In genomic region chr6:120472455-120473140, GRCm38 (mm10) we compare ENCODE assay signal across 12 mouse cellular contexts. TPM values are rescaled to one million over a fixed set of nuclear protein-coding genes. Genes with fewer than 3 reads are reported as not detected.
DNase-seq lines count a peak whose midpoint lies in the region; ATAC-seq and TF ChIP-seq lines count a peak whose summit lies in the region.
"Had no signal": no experiment of that assay in that cellular context is flagged by ENCODE, and none has a peak within 500 bp of the region (broad histone marks: within the 10 kb centered on the region; RNA-seq: fewer than 3 reads in every experiment).

No protein-coding gene starts in this region.

- H3K27me3 ChIP-seq in heart, embryonic 15.5 days = no peaks in the 10 kb centered on the region
- no peaks in the 10 kb centered on the region for H3K27me3 ChIP-seq in forebrain, embryonic 14.5 days (replicated peaks; ENCODE audit: control insufficient read depth, insufficient read depth, low read length)
- no peaks in the 10 kb centered on the region for H3K27me3 ChIP-seq in midbrain, embryonic 13.5 days
- H3K27me3 ChIP-seq: liver, embryonic 13.5 days had no signal

- no peak overlapping the region for H3K9ac ChIP-seq in heart, embryonic 15.5 days
- H3K9ac ChIP-seq in forebrain, embryonic 14.5 days (ENCODE audit: low read length) = peak overlapping the region; percentile 2; the same call in 1 of the 2 replicates
- no peak overlapping the region for H3K9ac ChIP-seq in midbrain, embryonic 13.5 days (replicated peaks)
- H3K9ac ChIP-seq: liver, embryonic 13.5 days had no signal

- WGBS in heart, embryonic 15.5 days = 39% methylated on average over 8 of the region's 8 CpGs
- 37% methylated on average over 8 of the region's 8 CpGs for WGBS in bone marrow, adult 2 months
- WGBS in forebrain, embryonic 14.5 days = 17% methylated on average over 8 of the region's 8 CpGs
- 11% methylated on average over 8 of the region's 8 CpGs for WGBS in midbrain, embryonic 13.5 days

- no peaks in the 10 kb centered on the region for H3K9me3 ChIP-seq in heart, embryonic 15.5 days (replicated peaks)
- H3K9me3 ChIP-seq in forebrain, embryonic 14.5 days (replicated peaks; ENCODE audit: control insufficient read depth, low read length) = no peaks in the 10 kb centered on the region
- no peaks in the 10 kb centered on the region for H3K9me3 ChIP-seq in midbrain, embryonic 13.5 days
- H3K9me3 ChIP-seq: liver, embryonic 13.5 days had no signal

- TF ChIP-seq CTCF in bone marrow, adult 2 months (IDR thresholded peaks at IDR 0.05; ENCODE audit: control insufficient read depth, insufficient read depth, low read length) = no peak

- no peak overlapping the region for H3K4me3 ChIP-seq in heart, embryonic 15.5 days
- H3K4me3 ChIP-seq in bone marrow, adult 2 months (replicated peaks; ENCODE audit: control insufficient read depth, low read depth, low read length) = no peak overlapping the region
- H3K4me3 ChIP-seq in forebrain, embryonic 14.5 days (ENCODE audit: low read depth, low read length) = no peak overlapping the region
- no peak overlapping the region for H3K4me3 ChIP-seq in midbrain, embryonic 13.5 days (replicated peaks)
- H3K4me3 ChIP-seq: liver, embryonic 13.5 days; myocyte had no signal

- no peak for DNase-seq in heart, adult 11 months
- DNase-seq in forebrain, embryonic 14.5 days (ENCODE audit: low spot score) = peak; percentile 60
- no peak for DNase-seq in gastrocnemius, postnatal 36 days
- DNase-seq in thymus, adult 18-20 months = no peak
- DNase-seq: cerebellum, adult 11-12 months; heart, postnatal 4 days; liver, embryonic 13.5 days had no signal

- no peak for ATAC-seq in heart, embryonic 15.5 days (replicated peaks; ENCODE audit: insufficient number of reproducible peaks, insufficient read depth, low FRiP score, low read depth)
- peak; percentile 78 for ATAC-seq in forebrain, embryonic 14.5 days
- ATAC-seq in midbrain, embryonic 13.5 days = peak; percentile 66
- no peak for ATAC-seq in CD4-positive, CD25-positive, alpha-beta regulatory T cell, adult 4 months

- intact Hi-C loops in gastrocnemius, postnatal 36 days (cut with DNase I) = no loop called here

- H3K36me3 ChIP-seq in heart, embryonic 15.5 days = 0 out of 2 replicates have a peak, but pooled peaks cover 3% of the 10 kb centered on the region
- no peaks in the 10 kb centered on the region for H3K36me3 ChIP-seq in forebrain, embryonic 14.5 days (ENCODE audit: control insufficient read depth, insufficient read depth, low read length)
- H3K36me3 ChIP-seq in midbrain, embryonic 13.5 days = no peaks in the 10 kb centered on the region

- peak overlapping the region; percentile 29 for H3K4me2 ChIP-seq in heart, embryonic 15.5 days
- no peak overlapping the region; the same call in 1 of the 2 replicates for H3K4me2 ChIP-seq in forebrain, embryonic 14.5 days (ENCODE audit: low read length)
- peak overlapping the region; percentile 9; the same call in 1 of the 2 replicates for H3K4me2 ChIP-seq in midbrain, embryonic 13.5 days (replicated peaks)
- H3K4me2 ChIP-seq: liver, embryonic 13.5 days had no signal

- TF ChIP-seq POLR2A in bone marrow, adult 2 months (IDR thresholded peaks at IDR 0.05; ENCODE audit: borderline replicate concordance, control insufficient read depth, low read depth, low read length) = no peak

- peak overlapping the region; percentile 83 for H3K27ac ChIP-seq in heart, embryonic 15.5 days
- H3K27ac ChIP-seq in bone marrow, adult 2 months (ENCODE audit: control insufficient read depth, insufficient read depth, low read depth, low read length, poor library complexity) = peak overlapping the region; percentile 77
- peak overlapping the region; percentile 76 for H3K27ac ChIP-seq in forebrain, embryonic 14.5 days (ENCODE audit: low read depth, low read length)
- H3K27ac ChIP-seq in midbrain, embryonic 13.5 days = peak overlapping the region; percentile 76

- H3K4me1 ChIP-seq in heart, embryonic 15.5 days (replicated peaks) = peaks cover 40% of the 10 kb centered on the region
- H3K4me1 ChIP-seq in bone marrow, adult 2 months (ENCODE audit: control insufficient read depth, insufficient read depth, low read length) = peaks cover 17% of the 10 kb centered on the region; the same call in 1 of the 2 replicates
- H3K4me1 ChIP-seq in forebrain, embryonic 14.5 days (ENCODE audit: control insufficient read depth, insufficient read depth, low read length) = peaks cover 25% of the 10 kb centered on the region
- H3K4me1 ChIP-seq in midbrain, embryonic 13.5 days (replicated peaks) = peaks cover 30% of the 10 kb centered on the region

RNA-seq across cellular contexts. Expression of gene Il17ra, which starts 9.6 kb away (rescaled TPM):
- 3.4 and 8.1 TPM in 2 replicates for polyA plus RNA-seq in heart, embryonic 15.5 days (2015; fragmentation: Nextera tagmentation; extraction: Ambion mirVana)
- 31.9 and 57.8 TPM in 2 replicates for polyA plus RNA-seq in bone marrow, adult 2 months (2011; ENCODE audit: insufficient read depth, insufficient read length, low replicate concordance, missing spikeins)
- polyA plus RNA-seq in forebrain, embryonic 14.5 days (2014; fragmentation: Nextera tagmentation; extraction: Ambion mirVana) = 1.1 and 3.5 TPM in 2 replicates
- polyA plus RNA-seq in midbrain, embryonic 13.5 days (2015; fragmentation: Nextera tagmentation; extraction: Ambion mirVana) = 2.9 and 4.4 TPM in 2 replicates
- 1 to 10 TPM; 1.7 TPM for total RNA-seq in gastrocnemius, postnatal 36 days (2021)
- polyA plus RNA-seq in CD4-positive, CD25-positive, alpha-beta regulatory T cell, adult 4 months (2017; shearing (Covaris generic)) = 10 to 100 TPM; 18.8 to 20.3 TPM

RNA-seq across cellular contexts. Expression of gene Tmem121b, which starts 21.0 kb away (rescaled TPM):
- 0.15 TPM in 1 of 2 replicates, not detected in the other for polyA plus RNA-seq in heart, embryonic 15.5 days (2015; fragmentation: Nextera tagmentation; extraction: Ambion mirVana)
- polyA plus RNA-seq in bone marrow, adult 2 months (2011; ENCODE audit: insufficient read depth, insufficient read length, low replicate concordance, missing spikeins) = not detected in 2 replicates
- 3.0 and 3.5 TPM in 2 replicates for polyA plus RNA-seq in forebrain, embryonic 14.5 days (2014; fragmentation: Nextera tagmentation; extraction: Ambion mirVana)
- 2.6 and 3.0 TPM in 2 replicates for polyA plus RNA-seq in midbrain, embryonic 13.5 days (2015; fragmentation: Nextera tagmentation; extraction: Ambion mirVana)
- total RNA-seq in gastrocnemius, postnatal 36 days (2021) = not detected
- under 1 TPM; 0.61 to 0.63 TPM for polyA plus RNA-seq in CD4-positive, CD25-positive, alpha-beta regulatory T cell, adult 4 months (2017; shearing (Covaris generic))
- polyA plus RNA-seq: liver, embryonic 13.5 days had no signal

RNA-seq across cellular contexts. Expression of gene Hdhd5, which starts 58.5 kb away (rescaled TPM):
- polyA plus RNA-seq in heart, embryonic 15.5 days (2015; fragmentation: Nextera tagmentation; extraction: Ambion mirVana) = 12.4 and 15.6 TPM in 2 replicates
- 17.1 and 25.3 TPM in 2 replicates for polyA plus RNA-seq in bone marrow, adult 2 months (2011; ENCODE audit: insufficient read depth, insufficient read length, low replicate concordance, missing spikeins)
- polyA plus RNA-seq in forebrain, embryonic 14.5 days (2014; fragmentation: Nextera tagmentation; extraction: Ambion mirVana) = 9.0 and 10.4 TPM in 2 replicates
- polyA plus RNA-seq in midbrain, embryonic 13.5 days (2015; fragmentation: Nextera tagmentation; extraction: Ambion mirVana) = 14.5 and 15.3 TPM in 2 replicates
- 10 to 100 TPM; 23.5 to 27.8 TPM for total RNA-seq in gastrocnemius, postnatal 36 days (2021)
- 10 to 100 TPM; 43.4 to 59.7 TPM for polyA plus RNA-seq in CD4-positive, CD25-positive, alpha-beta regulatory T cell, adult 4 months (2017; shearing (Covaris generic))

Comparison
In these comparisons a context has a peak if more than half of its experiments do, and no peak if none do; other contexts are left out.
1. ATAC-seq: peak in forebrain, embryonic 14.5 days (single experiment) and midbrain, embryonic 13.5 days (single experiment); none in heart, embryonic 15.5 days (single experiment) and CD4-positive, CD25-positive, alpha-beta regulatory T cell, adult 4 months (single experiment).
2. Peak in every context shown above with its lines, with median percentiles within 50 percentile points of each other: H3K27ac ChIP-seq.